Mouse (Mus musculus): ENCODE results near the gene N4bp2l1.

GRCm38 (mm10) chr5:150601441-150602230 is 4.6 kb upstream of the N4bp2l1 start:
- TF ChIP-seq POLR2A (IDR thresholded peaks at IDR 0.05; ENCODE audit: extremely low read depth, insufficient read depth, low read length) (no peak), CTCF (IDR thresholded peaks at IDR 0.05; ENCODE audit: low read depth, low read length) (no peak)
